Mouse (Mus musculus) limb, embryonic 14.5 days (tissue): ENCODE measurements at regions not wholly inside any gene's neighbourhood (a gene's known extent, or its start where the extent isn't known, plus 50 kb on each side); places are given as distances from the start of the nearest gene placed in this dataset.
"Not testable (repeated sequence)": the region's sequence is repeated elsewhere in the genome, so short reads cannot be mapped to it uniquely, and the experiment has no call there.

Source experiments
- ATAC-seq: fragments of 200-750 bp; cut with Nextera tagmentation; 2 replicates; pipeline ENCODE4 v1.8.0; 2017; ENCODE audit warnings: low read depth, moderate number of reproducible peaks, moderate TSS enrichment; ENCODE audit not compliant: low FRiP score
- DNase-seq: peaks from one replicate; pipeline ENCODE4 v3.0.0-alpha.2; 2015; ENCODE audit warnings: low spot score
- H3K27ac ChIP-seq: fragments of 300-500 bp; sonication (generic); replicated peaks from 2 replicates; pipeline ENCODE4 v1.5.1; 2014; ENCODE audit warnings: low read depth, mild to moderate bottlenecking, low read length, moderate library complexity, mixed read lengths
- H3K27me3 ChIP-seq: fragments of 300-500 bp; sonication (generic); 2 replicates; pipeline ENCODE4 v1.6.1; 2014; ENCODE audit warnings: low read length, mixed read lengths; ENCODE audit not compliant: control insufficient read depth, insufficient read depth
- H3K36me3 ChIP-seq: fragments of 300-500 bp; sonication (generic); 2 replicates; pipeline ENCODE4 v1.6.1; 2014; ENCODE audit warnings: mild to moderate bottlenecking, low read length, moderate library complexity, mixed read lengths; ENCODE audit not compliant: control insufficient read depth, insufficient read depth
- H3K4me1 ChIP-seq: fragments of 300-500 bp; sonication (generic); 2 replicates; pipeline ENCODE4 v1.6.1; 2014; ENCODE audit warnings: antibody characterized with exemption, low read length, mixed read lengths; ENCODE audit not compliant: control insufficient read depth, insufficient read depth
- H3K4me2 ChIP-seq: fragments of 300-500 bp; sonication (generic); replicated peaks from 2 replicates; pipeline ENCODE4 v1.6.1; 2014; ENCODE audit warnings: low read depth, mild to moderate bottlenecking, low read length, moderate library complexity; ENCODE audit not compliant: severe bottlenecking
- H3K4me3 ChIP-seq: fragments of 300-500 bp; sonication (generic); replicated peaks from 2 replicates; pipeline ENCODE4 v1.5.1; 2014; ENCODE audit warnings: low read length
- H3K9ac ChIP-seq: fragments of 300-500 bp; sonication (generic); 2 replicates; pipeline ENCODE4 v1.6.1; 2014; ENCODE audit warnings: mild to moderate bottlenecking, low read depth, low read length, moderate library complexity; ENCODE audit not compliant: severe bottlenecking
- H3K9me3 ChIP-seq: fragments of 300-500 bp; sonication (generic); 2 replicates; pipeline ENCODE4 v1.6.1; 2016; ENCODE audit warnings: low read length; ENCODE audit not compliant: control insufficient read depth
- WGBS: fragments of 180-500 bp; shearing (Covaris S2); extraction: QIAGEN DNeasy Blood & Tissue Kit; methylation state at CpG from one replicate; pipeline ENCODE4 v1.1.7; 2014; 5-methylcytosine and 5-hydroxymethylcytosine counted together

GRCm38 (mm10) chr16:3334355-3334754 lies 256.5 kb upstream of the Olfr161 start:
- H3K4me1 ChIP-seq, H3K4me3 ChIP-seq, H3K27ac ChIP-seq, DNase-seq, H3K9ac ChIP-seq, H3K9me3 ChIP-seq, ATAC-seq, H3K4me2 ChIP-seq, H3K27me3 ChIP-seq, H3K36me3 ChIP-seq: not testable (repeated sequence)
- WGBS, result 81% methylated on average over 3 of the region's 5 CpGs

DNA sequence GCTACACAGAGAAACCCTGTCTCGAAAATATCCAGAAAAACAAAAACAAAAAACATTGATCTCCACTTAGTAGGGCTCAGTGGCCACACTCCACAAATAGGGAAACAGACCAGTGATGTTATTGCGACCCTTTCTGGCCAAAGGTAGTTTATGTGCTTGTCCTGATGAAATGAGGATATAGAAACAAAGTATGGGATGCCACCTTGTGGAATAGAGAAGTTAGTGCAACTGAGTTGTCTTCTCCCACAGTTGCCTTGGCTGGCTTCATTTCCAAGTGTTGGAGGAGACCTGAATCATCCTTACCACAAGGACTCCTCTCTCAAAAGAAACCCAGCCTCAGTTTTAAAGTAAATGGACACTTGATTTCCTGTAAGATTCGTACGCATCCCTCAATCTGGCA lies 247.5 kb upstream of the Olfr161 start:
- WGBS, result 33% methylated on average over 3 of the region's 4 CpGs
- H3K27me3 ChIP-seq, H3K9me3 ChIP-seq, H3K9ac ChIP-seq, H3K4me2 ChIP-seq, H3K27ac ChIP-seq, H3K36me3 ChIP-seq, DNase-seq, H3K4me3 ChIP-seq, H3K4me1 ChIP-seq, ATAC-seq: not testable (repeated sequence)

DNA sequence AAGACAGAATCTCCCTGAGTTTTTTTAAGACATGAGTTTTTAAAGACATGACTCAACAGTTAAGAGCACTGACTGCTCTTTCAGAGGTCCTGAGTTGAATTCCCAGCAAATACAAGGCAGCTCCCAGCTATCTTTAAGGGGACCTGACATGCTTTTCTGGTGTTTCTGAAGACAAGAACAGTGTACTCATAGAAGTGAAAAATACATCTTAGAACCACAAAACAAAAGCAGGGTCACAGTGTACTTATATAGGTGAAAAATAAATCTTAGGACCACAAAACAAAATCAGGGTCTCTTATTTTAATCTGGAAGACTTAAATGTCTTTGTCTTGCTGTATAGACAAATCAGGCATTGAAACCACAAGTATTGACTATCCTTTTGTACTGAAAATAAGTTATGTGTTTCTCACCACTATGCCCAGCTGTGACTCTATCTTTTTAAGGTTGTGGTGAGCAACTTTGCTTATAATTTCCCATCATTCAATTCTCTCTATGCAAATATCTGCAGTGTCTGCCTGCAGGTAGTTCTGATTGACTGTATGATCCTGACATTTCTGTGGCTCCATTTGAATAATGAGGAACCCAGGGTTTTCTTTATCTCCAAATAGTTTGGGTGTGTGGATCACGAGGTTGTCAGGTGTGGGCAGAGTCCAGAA lies 246.0 kb upstream of the Olfr161 start:
- no CpG with 5 or more reads among the region's 1 CpGs for WGBS
- not testable (repeated sequence) for H3K27ac ChIP-seq, ATAC-seq

DNA sequence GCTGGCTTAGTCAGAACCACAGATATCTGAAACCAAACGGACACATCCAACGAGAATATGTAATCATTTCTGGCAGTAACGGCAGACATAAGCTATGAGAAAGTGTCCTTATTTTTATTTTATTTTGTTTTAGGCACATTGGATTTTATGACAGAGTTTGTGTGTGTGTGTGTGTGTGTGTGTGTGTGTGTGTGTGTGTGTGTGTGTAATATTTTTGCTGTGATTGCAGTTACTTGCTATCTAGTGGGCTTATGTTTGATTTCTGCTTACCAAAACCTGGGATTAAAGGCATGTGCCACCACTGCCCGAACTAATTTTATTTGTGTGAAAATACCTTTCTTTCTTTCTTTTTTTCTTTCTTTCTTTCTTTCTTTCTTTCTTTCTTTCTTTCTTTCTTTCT lies 241.5 kb upstream of the Olfr161 start:
- not testable (repeated sequence) for H3K36me3 ChIP-seq, H3K27me3 ChIP-seq, H3K4me3 ChIP-seq, H3K4me1 ChIP-seq, H3K9me3 ChIP-seq, H3K27ac ChIP-seq, H3K9ac ChIP-seq, DNase-seq, H3K4me2 ChIP-seq, ATAC-seq
- 74% methylated on average over 1 of the region's 4 CpGs for WGBS

More for the DNA sequence above, 246.0 kb upstream of the Olfr161 start:
- H3K4me2 ChIP-seq, H3K9ac ChIP-seq, H3K9me3 ChIP-seq, DNase-seq, H3K4me3 ChIP-seq, H3K4me1 ChIP-seq, H3K36me3 ChIP-seq, H3K27me3 ChIP-seq: not testable (repeated sequence)

DNA sequence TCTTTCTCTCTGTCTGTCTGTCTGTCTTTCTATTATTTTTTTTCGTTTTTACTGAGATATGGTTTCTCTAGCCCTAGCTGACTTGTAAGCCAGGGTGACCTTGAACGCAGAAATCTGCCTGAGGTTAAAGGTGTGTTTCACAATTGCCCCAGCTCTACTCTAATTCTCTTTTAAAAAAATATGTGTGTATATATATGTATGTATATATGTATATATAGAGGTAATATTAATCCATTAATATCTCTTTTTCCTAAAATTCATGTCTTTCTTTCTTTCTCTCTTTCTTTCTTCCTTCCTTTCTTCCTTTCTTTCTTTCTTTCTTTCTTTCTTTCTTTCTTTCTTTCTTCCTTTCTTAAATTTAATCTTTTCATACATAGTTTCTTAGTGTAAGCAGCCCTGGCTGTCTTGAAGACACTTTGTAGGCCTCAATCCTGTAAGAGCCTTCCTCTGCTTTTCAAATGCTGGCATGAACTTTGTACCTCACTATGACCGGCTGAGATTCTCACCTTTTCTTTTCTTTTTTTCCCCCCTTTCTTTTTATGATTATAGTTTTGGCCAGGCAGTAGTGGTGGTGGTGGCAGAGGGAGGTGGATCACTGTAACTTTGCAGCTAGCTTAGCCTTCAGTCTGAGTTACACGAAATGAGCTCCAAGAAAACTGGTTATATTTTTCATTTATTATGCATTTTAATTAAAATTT lies 240.8 kb upstream of the Olfr161 start:
- H3K27me3 ChIP-seq, H3K4me3 ChIP-seq, H3K4me2 ChIP-seq, H3K27ac ChIP-seq, H3K9me3 ChIP-seq, H3K9ac ChIP-seq, H3K4me1 ChIP-seq, DNase-seq, H3K36me3 ChIP-seq: not testable (repeated sequence)
- 43% methylated on average over 2 of the region's 4 CpGs for WGBS
- ATAC-seq, result peak; percentile 42; the same call in 1 of the 2 replicates

GRCm38 (mm10) chr16:3350668-3351507 lies 240.0 kb upstream of the Olfr161 start:
- H3K4me1 ChIP-seq, H3K4me3 ChIP-seq, H3K4me2 ChIP-seq, H3K27me3 ChIP-seq, H3K9me3 ChIP-seq, H3K9ac ChIP-seq, H3K36me3 ChIP-seq, H3K27ac ChIP-seq: not testable (repeated sequence)
- 82% methylated on average over 6 of the region's 7 CpGs for WGBS
- ATAC-seq, result peak; percentile 81
- DNase-seq, result peak; percentile 32

- not testable (repeated sequence) for H3K36me3 ChIP-seq, H3K27ac ChIP-seq, H3K9ac ChIP-seq, H3K9me3 ChIP-seq, H3K27me3 ChIP-seq, DNase-seq, H3K4me1 ChIP-seq, H3K4me2 ChIP-seq, H3K4me3 ChIP-seq
- ATAC-seq, result peak; percentile 87
- 80% methylated on average over 3 of the region's 3 CpGs for WGBS
Measured at GRCm38 (mm10) chr16:3351508-3352046, 239.3 kb upstream of the Olfr161 start.
